Mouse (Mus musculus) CH12F3 (cell line): ENCODE data around the gene Acoxl.

Experiments
- in situ Hi-C: fragments of 300-500 bp; cut with MboI; formaldehyde crosslinking; loops from 2 replicates; pipeline ENCODE4 v1.14.3; 2020; ENCODE audit warnings: low sequenced_read_pairs

Gene Acoxl

GRCm38 (mm10) chr2:128166623-128167423, 328.1 kb downstream of the Acoxl start:
- in situ Hi-C loops = no loop called here

- in situ Hi-C loops = no loop called here
These were observed 329.3 kb downstream of the Acoxl start for GRCm38 (mm10) chr2:128167930-128168329.

- in situ Hi-C loops = no loop called here
These were observed 330.8 kb downstream of the Acoxl start for GRCm38 (mm10) chr2:128169486-128169885.

GRCm38 (mm10) chr2:128169972-128170371, 331.3 kb downstream of the Acoxl start:
- in situ Hi-C loops = no loop called here

- in situ Hi-C loops = no loop called here
These were observed 331.9 kb downstream of the Acoxl start for GRCm38 (mm10) chr2:128170614-128171013.

GRCm38 (mm10) chr2:128172266-128172665, 333.6 kb downstream of the Acoxl start:
- in situ Hi-C loops = no loop called here
